In genomic region chr2:28304712-28305111, GRCm38 (mm10) we compare ENCODE assay signal across 8 mouse cellular contexts.
DNase-seq lines count a peak whose midpoint lies in the region; ATAC-seq and TF ChIP-seq lines count a peak whose summit lies in the region.

No protein-coding gene starts in this region.

- peak; percentile 86 to 92 (median 89) for TF ChIP-seq CTCF in MEL (IDR thresholded peaks at IDR 0.05 in 2 of 3, conservative IDR thresholded peaks at IDR 0.05 in 1 of 3; ENCODE audit: control insufficient read depth in 1 of 3, insufficient read depth in 1 of 3, low read depth in 2 of 3, low read length in 3 of 3, poor library complexity in 1 of 3, severe bottlenecking in 1 of 3)

- ATAC-seq in hindbrain, embryonic 14.5 days (ENCODE audit: low FRiP score): no peak
- ATAC-seq in hindbrain, embryonic 12.5 days (ENCODE audit: low FRiP score): no peak
- no peak for ATAC-seq in liver, embryonic 13.5 days (ENCODE audit: low read depth)

- no peaks in the 10 kb centered on the region for H3K36me3 ChIP-seq in hindbrain, embryonic 14.5 days (replicated peaks; ENCODE audit: control insufficient read depth, insufficient read depth)
- no peaks in the 10 kb centered on the region for H3K36me3 ChIP-seq in hindbrain, embryonic 12.5 days
- H3K36me3 ChIP-seq in MEL (ENCODE audit: control insufficient read depth in 1 of 2, insufficient read depth in 2 of 2, low read length in 2 of 2): no peaks in the 10 kb centered on the region
- H3K36me3 ChIP-seq in liver, embryonic 13.5 days: no peaks in the 10 kb centered on the region

- no peak overlapping the region for H3K4me2 ChIP-seq in hindbrain, embryonic 14.5 days (replicated peaks)
- no peak overlapping the region for H3K4me2 ChIP-seq in hindbrain, embryonic 12.5 days (replicated peaks)
- H3K4me2 ChIP-seq in liver, embryonic 13.5 days: no peak overlapping the region

- 10% methylated on average over 3 of the region's 3 CpGs for WGBS in hindbrain, embryonic 14.5 days
- WGBS in hindbrain, embryonic 12.5 days: 13% methylated on average over 3 of the region's 3 CpGs
- WGBS in liver, embryonic 13.5 days (ENCODE audit: insufficient replicate concordance): 2% methylated on average over 3 of the region's 3 CpGs

- H3K4me1 ChIP-seq in hindbrain, embryonic 14.5 days (replicated peaks; ENCODE audit: control insufficient read depth, insufficient read depth, low read length): no peaks in the 10 kb centered on the region
- no peaks in the 10 kb centered on the region for H3K4me1 ChIP-seq in hindbrain, embryonic 12.5 days
- no peaks in the 10 kb centered on the region for H3K4me1 ChIP-seq in MEL (ENCODE audit: control insufficient read depth in 1 of 2, insufficient read depth in 2 of 2, low read length in 2 of 2)
- H3K4me1 ChIP-seq in liver, embryonic 13.5 days (replicated peaks): no peaks in the 10 kb centered on the region

- H3K9me3 ChIP-seq in hindbrain, embryonic 14.5 days (ENCODE audit: control insufficient read depth, low read length): no peaks in the 10 kb centered on the region
- no peaks in the 10 kb centered on the region for H3K9me3 ChIP-seq in hindbrain, embryonic 12.5 days (replicated peaks)
- H3K9me3 ChIP-seq in MEL (replicated peaks; ENCODE audit: insufficient read depth, low read length): no peaks in the 10 kb centered on the region
- no peaks in the 10 kb centered on the region for H3K9me3 ChIP-seq in liver, embryonic 13.5 days (replicated peaks)

- H3K27ac ChIP-seq in hindbrain, embryonic 14.5 days: no peak overlapping the region
- no peak overlapping the region for H3K27ac ChIP-seq in hindbrain, embryonic 12.5 days
- H3K27ac ChIP-seq in MEL (ENCODE audit: control insufficient read depth, low read depth, low read length): no peak overlapping the region
- no peak overlapping the region for H3K27ac ChIP-seq in liver, embryonic 13.5 days

- intact Hi-C loops in heart, postnatal 36 days (cut with DNase I): loop anchor here (1.0 to 10.0 kb wide), 4 partner anchors 68 to 380 kb away; no protein-coding TSS in a partner anchor

- H3K79me2 ChIP-seq in MEL (ENCODE audit: control insufficient read depth, insufficient read depth, low read length, poor library complexity): no peaks in the 10 kb centered on the region

- no peak for TF ChIP-seq POLR2A in MEL (IDR thresholded peaks at IDR 0.05; ENCODE audit: control insufficient read depth in 1 of 2, insufficient read depth in 1 of 2, low read depth in 1 of 2, low read length in 2 of 2, poor library complexity in 1 of 2)

- no peak overlapping the region for H3K9ac ChIP-seq in hindbrain, embryonic 14.5 days
- H3K9ac ChIP-seq in hindbrain, embryonic 12.5 days: no peak overlapping the region
- no peak overlapping the region for H3K9ac ChIP-seq in MEL (ENCODE audit: control insufficient read depth, low read depth, low read length, poor library complexity, severe bottlenecking)
- H3K9ac ChIP-seq in liver, embryonic 13.5 days: no peak overlapping the region

- no peaks in the 10 kb centered on the region for H3K27me3 ChIP-seq in hindbrain, embryonic 14.5 days (ENCODE audit: control insufficient read depth, insufficient read depth, low read length)
- no peaks in the 10 kb centered on the region; the same call in 1 of the 2 replicates for H3K27me3 ChIP-seq in hindbrain, embryonic 12.5 days
- H3K27me3 ChIP-seq in MEL (ENCODE audit: control insufficient read depth in 1 of 2, insufficient read depth in 2 of 2, low read length in 2 of 2): peaks cover 2 to 10% of the 10 kb centered on the region in 2 experiments
- H3K27me3 ChIP-seq in liver, embryonic 13.5 days: no peaks in the 10 kb centered on the region

- no peak for TF ChIP-seq EP300 in MEL (IDR thresholded peaks at IDR 0.05; ENCODE audit: low read depth in 1 of 2, low read length in 2 of 2)

- DNase-seq in hindbrain, embryonic 14.5 days (ENCODE audit: low spot score): peak; percentile 40
- peak; percentile 50 for DNase-seq in MEL (ENCODE audit: low read depth, low spot score)
- peak; percentile 23 for DNase-seq in c-Kit-positive CD71-negative TER-119-negative erythroid progenitor cells, embryonic 14.5 days (ENCODE audit: low read depth)
- peak; percentile 64 to 72 for DNase-seq in heart, postnatal 36 days
- DNase-seq in liver, embryonic 13.5 days: peak; percentile 24
- DNase-seq in retina, adult 2 months (ENCODE audit: low read depth, low spot score): peak; percentile 20
- DNase-seq in urinary bladder, postnatal 36 days (ENCODE audit: low spot score in 2 of 2): peak; percentile 24 to 32

- TF ChIP-seq RAD21 in MEL (IDR thresholded peaks at IDR 0.05; ENCODE audit: low read depth, low read length): peak; percentile 60

- H3K4me3 ChIP-seq in hindbrain, embryonic 14.5 days (replicated peaks; ENCODE audit: low read length): no peak overlapping the region
- no peak overlapping the region for H3K4me3 ChIP-seq in hindbrain, embryonic 12.5 days
- H3K4me3 ChIP-seq in MEL (ENCODE audit: control insufficient read depth in 1 of 2, insufficient read depth in 1 of 2, low read depth in 2 of 2, low read length in 2 of 2): no peak overlapping the region
- H3K4me3 ChIP-seq in liver, embryonic 13.5 days (replicated peaks): no peak overlapping the region

TF ChIP-seq in MEL, 35 proteins besides CTCF, POLR2A, EP300 and RAD21:
- TF ChIP-seq POLR2AphosphoS5 (IDR thresholded peaks at IDR 0.05; ENCODE audit: borderline replicate concordance, low read depth, low read length): no peak
- TF ChIP-seq ZC3H11A (IDR thresholded peaks at IDR 0.05; ENCODE audit: low read depth, low read length): peak; percentile 57
- TF ChIP-seq SMC3 (IDR thresholded peaks at IDR 0.05; ENCODE audit: low read depth, low read length): peak; percentile 91
TF ChIP-seq in MEL: peak in this region for 2.
